Mouse (Mus musculus) common myeloid progenitor, adult 5-6 weeks (primary cell): ENCODE results near the gene Hes2. TPM values are rescaled to one million over a fixed set of nuclear protein-coding genes. Genes with fewer than 3 reads are reported as not detected.

Experiments used
- ATAC-seq: replicated peaks from 2 replicates; pipeline ENCODE4 v1.8.0; 2016; ENCODE audit warnings: low read depth, mild to moderate bottlenecking, moderate TSS enrichment, inconsistent platforms; ENCODE audit not compliant: poor library complexity, severe bottlenecking
- total RNA-seq: library from RNA; stranded (forward); fragments of 200-1000, 187-1606 nt; gene quantifications from 2 replicates; pipeline ENCODE4 v1.2.3, GENCODE M21; 2017

Hes2 gene
- total RNA-seq, 1 experiment from 2014 or later: not detected

GRCm38 (mm10) chr4:152182205-152182604, 23.5 kb downstream of the Hes2 start:
- ATAC-seq: no peak

DNA sequence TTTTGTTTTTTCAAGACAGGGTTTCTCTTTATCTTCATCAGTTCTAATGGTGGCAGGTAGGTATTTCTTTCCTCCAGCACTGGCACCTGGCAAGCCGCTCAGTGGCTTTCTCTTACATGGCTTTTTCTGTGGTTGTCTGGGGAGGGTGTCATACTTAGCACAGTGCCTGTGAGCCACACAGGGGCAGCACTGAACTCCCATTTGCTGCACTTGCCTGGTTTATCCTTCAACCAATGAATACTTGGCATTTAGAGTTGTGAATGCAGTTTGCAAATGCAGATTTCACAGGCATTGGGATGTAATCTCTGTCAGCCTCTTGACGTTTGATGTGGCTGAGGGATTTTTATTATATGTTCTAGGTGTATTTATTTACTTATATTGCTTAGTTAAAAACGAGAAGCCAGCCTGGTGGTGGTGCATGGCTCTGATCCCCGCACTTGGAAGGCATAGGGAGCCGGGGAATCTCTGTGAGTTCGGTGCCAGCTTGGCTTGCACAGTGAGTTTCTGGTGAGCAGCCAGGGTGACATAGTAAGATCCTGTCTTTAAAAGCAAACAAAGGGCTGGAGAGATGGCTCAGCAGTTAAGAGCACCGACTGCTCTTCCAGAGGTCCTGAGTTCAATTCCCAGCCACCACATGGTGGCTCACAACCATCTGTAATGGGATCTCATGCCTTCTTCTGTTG, 25.8 kb downstream of the Hes2 start:
- no peak for ATAC-seq

GRCm38 (mm10) chr4:152185137-152185509, 26.5 kb downstream of the Hes2 start:
- ATAC-seq: peak; percentile 56

DNA sequence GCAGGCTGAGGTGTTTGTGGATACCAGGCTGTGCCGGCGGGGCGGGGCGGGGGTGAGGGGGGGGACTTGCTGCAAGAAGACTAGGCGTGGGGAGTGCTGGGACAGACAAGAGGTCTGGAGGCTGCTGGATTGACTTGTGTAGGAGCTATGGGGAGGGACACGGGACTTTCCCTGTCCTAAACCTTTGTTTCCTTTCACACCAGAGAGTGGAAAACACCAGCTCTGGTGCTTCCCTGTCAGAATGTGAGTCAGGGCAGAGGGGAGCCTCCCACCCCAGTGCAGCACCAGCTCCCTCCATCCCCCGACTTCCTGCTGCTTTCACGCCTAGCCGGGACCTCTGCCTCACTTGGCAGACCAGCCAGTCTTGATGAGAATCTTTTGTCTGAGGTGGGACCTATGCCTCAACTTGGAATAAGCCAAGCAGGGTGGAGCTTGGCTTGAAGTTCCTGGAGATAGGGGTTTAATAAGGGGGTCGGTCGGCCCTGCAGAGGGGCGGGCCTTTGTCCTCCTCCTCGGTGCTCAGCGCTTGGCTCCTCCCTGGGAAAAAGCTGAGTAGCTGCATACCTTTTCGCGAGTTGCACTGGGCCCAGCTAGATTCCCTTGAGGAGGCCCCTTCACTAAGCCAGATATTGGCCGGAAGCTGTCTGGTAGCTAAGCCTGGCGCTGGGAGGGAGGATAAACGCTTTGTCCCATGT, 27.0 kb downstream of the Hes2 start:
- ATAC-seq: 0 out of 2 replicates have a peak, but pooled peaks have one; percentile 14

DNA sequence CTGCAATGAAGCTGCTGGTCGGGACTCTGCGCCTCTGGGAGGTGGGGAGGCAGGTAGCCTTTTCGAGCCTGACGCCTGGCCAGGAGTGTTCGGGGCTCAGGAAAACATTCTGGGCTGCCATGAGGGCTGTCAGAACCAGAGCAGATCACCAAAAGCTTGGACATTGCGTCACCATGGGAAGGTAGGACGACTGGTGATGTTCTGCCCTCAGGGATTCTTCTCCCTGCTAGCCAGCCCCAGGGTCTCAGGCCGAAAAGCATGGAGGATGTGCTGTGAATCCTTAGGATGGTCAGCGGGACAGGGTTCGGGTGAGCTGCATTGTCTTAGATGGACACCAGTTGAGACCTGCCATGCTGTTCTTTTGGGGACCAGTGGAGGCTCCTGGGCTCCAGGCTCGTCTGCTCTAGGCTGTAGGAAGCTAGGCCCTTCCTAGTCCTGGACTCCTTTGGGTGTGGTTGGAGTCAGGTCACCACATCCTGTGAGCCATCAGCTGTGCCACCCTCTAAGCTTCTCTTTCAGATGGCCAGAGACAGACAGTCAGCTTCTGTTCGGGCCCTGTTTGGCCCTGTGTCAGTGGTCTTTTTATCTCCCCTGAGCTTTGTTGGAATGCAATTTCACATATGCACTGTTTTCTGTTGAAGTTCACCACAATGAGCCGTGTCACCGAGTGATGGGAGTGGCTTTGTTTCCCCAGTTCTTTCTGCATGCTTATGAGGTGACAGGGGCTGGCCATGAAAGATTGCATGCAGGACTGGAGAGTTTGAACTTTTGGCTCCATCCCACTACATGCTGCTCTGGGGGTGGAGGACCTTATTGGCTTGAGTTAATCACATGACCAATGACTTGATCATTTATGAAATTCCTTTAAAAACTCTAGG, 27.8 kb downstream of the Hes2 start:
- ATAC-seq: peak; percentile 57

DNA sequence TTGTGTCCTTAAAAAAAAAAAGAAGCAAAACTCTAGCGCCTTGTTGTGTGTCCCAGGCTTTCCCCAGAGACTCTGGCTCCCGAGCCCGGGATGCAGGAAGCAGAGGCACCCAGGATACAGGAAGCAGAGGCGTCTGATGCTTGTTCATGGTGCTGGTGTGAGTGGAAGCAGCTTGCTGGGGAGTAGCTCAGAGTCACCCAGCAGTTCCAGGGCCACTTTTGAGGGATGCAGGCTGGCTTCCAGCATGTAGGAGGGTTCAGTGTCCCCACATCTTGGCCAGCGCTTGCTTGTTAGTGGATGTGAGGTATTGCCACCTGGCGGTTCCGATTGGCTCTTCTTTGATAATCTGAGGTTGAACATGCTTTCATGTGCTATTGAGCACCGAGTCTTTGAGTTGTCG, 28.5 kb downstream of the Hes2 start:
- ATAC-seq: no peak

- ATAC-seq: no peak
These were observed 30.0 kb downstream of the Hes2 start for GRCm38 (mm10) chr4:152188651-152189050.

DNA sequence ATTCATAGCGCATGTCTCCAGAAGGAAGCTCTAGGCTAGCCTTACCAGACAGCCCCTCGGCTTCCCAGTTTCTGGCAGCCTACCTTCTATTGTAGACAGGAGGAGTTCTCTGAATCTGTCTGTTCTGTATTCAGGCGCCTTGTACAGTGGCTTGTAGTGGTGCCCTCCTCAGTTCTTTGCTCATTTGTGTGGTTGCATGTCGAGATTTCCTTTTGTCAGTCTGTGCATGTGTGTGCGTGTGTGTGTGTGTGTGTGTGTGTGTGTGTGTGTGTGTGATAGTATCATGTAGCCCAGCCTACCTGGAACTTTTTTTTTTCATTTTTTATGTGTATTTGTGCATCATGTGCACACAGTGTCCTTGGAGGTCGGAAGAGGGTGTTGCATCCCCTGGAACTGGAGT, 30.4 kb downstream of the Hes2 start:
- no peak for ATAC-seq

DNA sequence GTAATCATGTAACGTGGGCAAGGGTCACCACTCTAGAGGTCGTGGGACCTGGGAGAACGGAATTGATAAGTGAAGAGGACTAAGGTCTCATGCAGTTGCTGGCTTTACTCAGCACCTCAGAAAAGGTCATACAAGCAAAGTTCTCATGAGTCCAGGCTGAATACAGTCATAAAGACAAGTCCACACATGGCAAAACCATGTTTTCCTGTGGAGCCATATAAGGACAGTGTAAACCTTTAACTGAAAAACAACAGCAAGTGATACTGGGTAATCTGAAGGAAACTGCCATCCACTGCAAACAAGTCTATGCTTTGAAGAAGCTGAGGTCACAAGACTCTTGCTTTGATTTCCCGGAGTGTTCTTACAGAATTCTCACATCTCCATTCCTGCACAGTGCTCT, 31.0 kb downstream of the Hes2 start:
- ATAC-seq: no peak

DNA sequence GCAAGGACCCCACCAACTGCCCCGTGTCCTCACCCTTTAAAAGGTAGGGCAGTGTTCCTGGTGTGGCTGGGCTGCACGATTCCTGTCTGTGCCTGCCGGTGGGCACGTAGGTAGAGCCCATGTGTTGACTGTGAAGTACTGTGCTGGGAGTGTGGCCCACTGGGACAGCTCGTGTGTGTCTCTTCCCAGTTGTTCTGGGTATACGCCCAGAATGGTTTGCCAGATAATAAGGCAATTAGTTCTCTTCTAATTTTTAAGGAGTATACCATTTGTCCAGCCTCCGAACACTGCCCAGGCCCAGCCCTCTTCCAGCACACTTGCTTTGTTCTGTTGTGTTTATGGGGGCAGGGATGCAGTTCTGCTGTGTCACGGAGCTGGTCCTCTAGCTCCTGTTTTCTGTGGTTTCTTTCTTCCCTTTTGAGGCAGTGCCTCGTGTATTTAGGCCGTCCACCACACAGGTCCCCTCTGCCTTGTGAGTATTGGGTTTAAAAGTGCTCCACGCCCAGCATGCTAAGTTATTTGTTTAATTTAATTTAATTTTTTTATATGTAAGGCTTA, 31.5 kb downstream of the Hes2 start:
- peak; percentile 72 for ATAC-seq

- ATAC-seq: no peak
These were observed 32.0 kb downstream of the Hes2 start for GRCm38 (mm10) chr4:152190701-152191100.

- ATAC-seq: no peak
These were observed 33.9 kb downstream of the Hes2 start for GRCm38 (mm10) chr4:152192569-152192968.

DNA sequence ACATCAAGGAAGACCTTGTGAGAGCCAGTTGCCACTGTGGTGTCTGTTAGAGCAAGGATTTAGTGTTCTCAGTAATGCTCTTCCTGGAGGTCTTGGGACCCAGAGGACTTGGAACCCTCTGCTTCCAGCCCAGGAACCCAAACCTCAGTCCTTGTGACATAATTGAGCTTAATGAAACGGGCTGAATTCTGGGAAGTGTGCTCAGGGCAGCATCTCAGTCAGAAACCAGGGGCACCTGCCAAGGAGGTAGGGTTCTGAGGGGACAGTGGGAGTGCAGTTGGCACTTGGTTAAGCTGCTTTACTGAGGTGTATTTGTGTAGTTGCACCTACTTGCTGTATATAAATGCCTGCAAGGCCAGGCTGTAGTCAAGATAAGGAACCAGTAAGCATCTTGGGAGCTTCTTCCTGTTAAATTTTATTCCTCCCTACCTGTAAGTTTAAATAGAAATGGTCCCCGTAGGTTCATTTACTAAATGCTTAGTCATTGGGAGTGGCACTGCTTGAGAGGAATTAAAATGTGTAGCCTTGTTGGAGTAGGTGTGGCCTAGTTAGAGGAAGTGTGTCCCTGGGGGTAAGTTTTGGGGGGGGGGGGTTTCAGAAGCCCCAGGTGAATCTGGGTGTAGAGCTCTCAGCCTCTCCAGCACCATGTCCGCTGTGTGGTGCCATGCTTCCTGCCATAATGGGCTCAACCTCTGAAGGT, 36.0 kb downstream of the Hes2 start:
- ATAC-seq: no peak

DNA sequence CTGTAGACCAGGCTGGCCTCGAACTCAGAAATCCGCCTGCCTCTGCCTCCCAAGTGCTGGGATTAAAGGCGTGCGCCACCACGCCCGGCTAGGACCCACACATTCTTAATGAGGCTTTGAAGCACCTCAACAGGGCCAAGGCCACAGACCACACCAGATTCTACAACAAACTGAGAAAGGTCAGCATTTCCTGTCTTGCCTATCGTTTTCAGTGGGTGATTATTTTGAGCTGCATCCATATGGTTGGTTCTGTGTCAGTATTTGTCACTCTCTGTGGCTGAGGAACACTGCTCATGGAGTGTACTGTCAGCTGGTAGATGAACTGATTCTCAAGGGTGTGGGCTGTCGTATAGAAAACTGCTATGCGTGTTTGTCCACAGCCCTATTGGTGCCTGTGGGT, 37.6 kb downstream of the Hes2 start:
- ATAC-seq: no peak

DNA sequence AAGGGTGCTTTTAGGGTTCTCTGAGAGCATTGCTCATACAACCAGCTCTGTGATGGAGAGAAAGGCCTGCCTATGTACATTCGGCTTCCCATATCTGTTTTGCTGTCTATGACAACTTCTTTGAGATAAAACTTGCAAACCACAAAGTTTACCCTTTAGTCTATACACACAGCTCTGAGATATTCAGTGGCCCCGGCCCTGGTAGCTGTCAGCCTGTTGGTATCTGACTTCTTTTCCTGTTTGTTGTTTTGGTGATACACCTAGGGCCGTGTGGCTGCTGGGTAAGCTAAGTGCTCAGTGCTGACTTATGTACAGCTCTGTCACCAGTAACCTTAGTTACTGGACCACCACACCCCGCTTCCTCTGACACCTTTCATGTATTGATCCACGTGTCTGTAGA, 38.9 kb downstream of the Hes2 start:
- no peak for ATAC-seq

DNA sequence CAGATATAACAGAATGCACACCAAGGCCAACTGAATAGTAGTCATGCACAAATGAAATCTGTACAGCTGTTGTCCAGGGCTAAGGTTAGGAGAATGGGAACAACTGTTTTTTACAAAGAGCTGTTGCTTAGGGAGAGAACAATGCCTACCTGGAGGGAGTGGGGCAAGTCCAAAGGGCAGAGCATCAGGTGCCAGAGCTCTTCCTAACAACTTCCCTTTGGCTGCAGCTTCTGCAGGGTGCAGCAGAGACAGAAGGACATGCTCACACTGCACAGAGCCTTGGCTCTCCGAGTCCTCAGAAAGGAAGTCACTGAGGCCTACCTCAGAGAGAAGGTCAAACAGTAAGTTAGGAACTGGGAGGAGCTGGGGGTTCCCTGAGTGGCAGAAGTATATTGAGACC, 41.0 kb downstream of the Hes2 start:
- ATAC-seq: 0 out of 2 replicates have a peak, but pooled peaks have one; percentile 15

DNA sequence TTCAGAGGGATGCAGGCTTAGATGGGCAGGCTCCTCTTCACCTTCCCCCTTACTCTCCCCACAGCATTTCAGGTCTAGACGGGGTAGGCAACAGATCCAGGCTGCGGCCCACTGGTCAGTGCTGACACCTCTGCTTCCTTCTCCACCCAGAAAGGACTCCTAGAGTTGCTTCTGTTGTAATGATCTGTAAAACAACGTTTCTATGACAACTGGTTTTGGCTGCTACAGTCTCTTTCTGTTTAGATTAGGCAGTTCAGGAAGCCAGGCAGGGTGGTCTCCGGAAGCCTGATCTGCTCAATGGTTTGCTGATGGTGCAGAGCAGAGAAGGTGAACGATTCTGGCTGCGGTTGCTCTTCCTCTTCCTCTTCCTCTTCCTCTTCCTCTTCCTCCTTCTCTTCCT, 42.8 kb downstream of the Hes2 start:
- ATAC-seq: peak; percentile 83

DNA sequence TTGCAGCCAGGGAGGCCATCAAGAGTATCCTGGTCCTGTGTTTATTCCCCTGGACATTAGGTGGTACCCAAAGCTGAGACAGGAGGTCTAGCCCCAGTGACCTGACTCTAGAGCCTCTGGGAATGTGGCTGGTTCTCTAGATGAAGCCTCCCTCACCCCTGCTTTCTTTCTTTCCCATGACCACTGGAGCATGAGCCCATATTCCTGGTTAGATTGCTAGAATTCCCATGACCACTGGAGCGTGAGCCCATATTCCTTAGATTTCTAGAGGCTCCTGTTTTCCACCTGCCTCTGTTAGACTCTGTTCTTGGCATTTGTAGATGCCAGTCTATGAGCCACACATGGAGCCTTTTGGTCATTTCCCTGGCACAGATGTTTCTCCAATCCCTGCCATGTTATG, 43.8 kb downstream of the Hes2 start:
- ATAC-seq: no peak

DNA sequence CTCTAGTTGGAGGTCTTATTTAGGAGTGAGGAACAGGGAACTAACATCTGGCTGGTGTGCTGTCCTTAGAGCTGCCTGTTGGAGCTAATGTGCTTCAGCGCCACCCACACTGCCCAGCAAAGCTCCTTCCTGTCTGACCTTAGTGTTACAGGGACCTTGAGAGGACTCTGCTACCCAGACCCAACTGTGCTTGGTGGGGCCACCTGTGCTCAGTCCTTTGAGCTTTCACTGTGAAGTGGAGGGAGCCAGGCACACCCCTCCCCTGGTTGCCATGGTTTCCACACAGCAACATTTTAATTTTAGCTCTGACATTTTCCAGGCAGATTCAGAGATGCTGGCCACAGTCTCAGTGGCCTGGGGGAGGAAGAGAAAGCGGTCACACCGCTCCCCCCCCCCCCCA, 44.2 kb downstream of the Hes2 start:
- ATAC-seq: peak; percentile 12

DNA sequence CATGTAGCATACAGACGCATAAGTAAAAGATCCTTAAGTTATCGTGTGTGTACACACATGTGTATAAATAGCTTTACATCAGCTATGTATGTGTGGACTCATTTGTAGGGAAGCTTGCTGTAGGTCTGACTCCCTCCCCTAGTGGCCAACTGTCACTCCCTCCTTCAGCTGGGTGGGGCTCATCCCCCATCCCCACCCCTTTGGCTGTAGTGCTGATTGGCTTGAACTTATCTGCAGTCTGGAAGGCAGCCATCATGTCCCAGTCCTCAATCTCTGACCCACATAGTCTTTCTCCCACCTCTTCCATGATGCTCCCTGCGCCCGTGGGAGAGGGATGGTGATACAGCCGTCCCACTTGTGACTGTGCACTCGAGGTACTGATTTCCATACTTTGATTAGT, 46.0 kb downstream of the Hes2 start:
- peak; percentile 45 for ATAC-seq
